Mouse (Mus musculus) frontal cortex, adult (tissue): ENCODE data around the gene Hist2h3c1.
"Not testable (repeated sequence)": the region's sequence is repeated elsewhere in the genome, so short reads cannot be mapped to it uniquely, and the experiment has no call there.

Experiments
- ATAC-seq: cut with Nextera tagmentation; 2 replicates; pipeline ENCODE4 v1.9.2; 2017; ENCODE audit warnings: mild to moderate bottlenecking, moderate library complexity, mixed read lengths; ENCODE audit not compliant: low TSS enrichment

Gene Hist2h3c1

GRCm38 (mm10) chr3:96284457-96284856 is 38.0 kb downstream of the Hist2h3c1 start:
- ATAC-seq = 0 out of 2 replicates have a peak, but pooled peaks have one; percentile 52

DNA sequence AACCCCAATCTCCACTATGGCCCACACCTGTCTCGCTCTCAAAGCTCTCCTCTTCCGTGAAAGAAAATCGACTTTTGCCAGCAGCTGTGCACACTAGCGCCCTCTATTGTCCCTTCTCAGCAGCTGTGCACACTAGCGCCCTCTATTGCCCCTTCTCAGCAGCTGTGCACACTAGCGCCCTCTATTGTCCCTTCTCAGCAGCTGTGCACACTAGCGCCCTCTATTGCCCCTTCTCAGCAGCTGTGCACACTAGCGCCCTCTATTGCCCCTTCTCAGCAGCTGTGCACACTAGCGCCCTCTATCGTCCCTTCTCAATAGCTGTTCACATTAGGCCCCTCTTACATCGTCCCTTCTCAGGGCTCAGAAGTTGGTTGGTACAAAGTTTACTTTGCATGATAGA is 40.8 kb downstream of the Hist2h3c1 start:
- ATAC-seq = not testable (repeated sequence)

GRCm38 (mm10) chr3:96289201-96289600 is 42.7 kb downstream of the Hist2h3c1 start:
- ATAC-seq = no peak

- not testable (repeated sequence) for ATAC-seq
Observed at GRCm38 (mm10) chr3:96290727-96291126, 44.2 kb downstream of the Hist2h3c1 start.

GRCm38 (mm10) chr3:96292641-96293040 is 46.2 kb downstream of the Hist2h3c1 start:
- no peak for ATAC-seq

DNA sequence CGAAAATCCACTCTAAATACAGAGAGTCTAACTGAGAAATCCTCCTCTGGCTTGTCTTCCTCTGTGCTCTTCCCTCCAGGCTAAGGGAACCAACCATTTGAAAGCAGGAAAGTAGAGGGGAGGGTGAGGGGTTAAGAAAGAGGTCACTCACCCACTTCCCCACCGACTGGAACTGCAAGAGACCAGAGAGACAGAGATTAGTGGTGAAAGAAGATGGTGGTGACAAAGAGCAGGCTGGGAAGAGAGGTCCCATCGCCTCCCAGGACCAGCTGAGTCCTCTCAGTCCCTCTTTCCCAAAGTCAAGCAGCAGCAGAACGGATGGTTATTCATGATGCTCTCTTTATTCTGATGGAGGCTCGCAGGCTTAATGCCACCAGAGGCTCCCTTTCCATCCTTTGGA is 46.9 kb downstream of the Hist2h3c1 start:
- no peak for ATAC-seq

GRCm38 (mm10) chr3:96293787-96294186 is 47.3 kb downstream of the Hist2h3c1 start, which contains the start of gene Fcgr1:
Gene Fcgr1, minus strand, starts transcription at chr3:96293969.
- no peak for ATAC-seq
